Mouse (Mus musculus): ENCODE results near the gene Usp29. TPM values are rescaled to one million over a fixed set of nuclear protein-coding genes. Genes with fewer than 3 reads are reported as not detected.

Gene Usp29
- polyA plus RNA-seq, 1 experiment = 17.8 TPM

GRCm38 (mm10) chr7:6727351-6728121 is 2.8 kb upstream of the Usp29 start:
- TF ChIP-seq POLR2A (IDR thresholded peaks at IDR 0.05; ENCODE audit: borderline replicate concordance, insufficient read depth, low read length) (peak; percentile 21; the same call in 1 of the 2 replicates), CTCF (IDR thresholded peaks at IDR 0.05; ENCODE audit: borderline replicate concordance, insufficient read depth, low read depth, low read length) (peak; percentile 49; the same call in 1 of the 2 replicates)
- no peaks in the 10 kb centered on the region; the same call in 1 of the 2 replicates for H3K4me1 ChIP-seq (ENCODE audit: control insufficient read depth, insufficient read depth, low read length)
- H3K27ac ChIP-seq (ENCODE audit: insufficient read depth, low read length) = peak overlapping the region; percentile 82
- peak overlapping the region; percentile 71 for H3K4me3 ChIP-seq (replicated peaks; ENCODE audit: insufficient read depth, low read depth, low read length)
- no peaks in the 10 kb centered on the region for H3K27me3 ChIP-seq (ENCODE audit: control insufficient read depth, insufficient read depth, low read length)
- WGBS = 49% methylated on average over 19 of the region's 19 CpGs
- peak; percentile 87 to 94 for DNase-seq

- DNase-seq = peak; percentile 92 to 97
- TF ChIP-seq CTCF (IDR thresholded peaks at IDR 0.05; ENCODE audit: borderline replicate concordance, insufficient read depth, low read depth, low read length) = no peak
- no peak for TF ChIP-seq POLR2A (IDR thresholded peaks at IDR 0.05; ENCODE audit: borderline replicate concordance, insufficient read depth, low read length)
- no peaks in the 10 kb centered on the region for H3K4me1 ChIP-seq (ENCODE audit: control insufficient read depth, insufficient read depth, low read length)
- 46% methylated on average over 19 of the region's 19 CpGs for WGBS
- H3K4me3 ChIP-seq (replicated peaks; ENCODE audit: insufficient read depth, low read depth, low read length) = peak overlapping the region; percentile 71
- H3K27me3 ChIP-seq (ENCODE audit: control insufficient read depth, insufficient read depth, low read length) = no peaks in the 10 kb centered on the region
- H3K27ac ChIP-seq (ENCODE audit: insufficient read depth, low read length) = peak overlapping the region; percentile 82
Measured at GRCm38 (mm10) chr7:6728263-6728931, 2.0 kb upstream of the Usp29 start.

- Histone ChIP-seq H3K4me3 (replicated peaks; ENCODE audit: insufficient read depth, low read depth, low read length) (peak overlapping the region; percentile 89), H3K27ac (ENCODE audit: insufficient read depth, low read length) (peak overlapping the region; percentile 94), H3K27me3 (ENCODE audit: control insufficient read depth, insufficient read depth, low read length) (no peaks in the 10 kb centered on the region), H3K4me1 (ENCODE audit: control insufficient read depth, insufficient read depth, low read length) (no peaks in the 10 kb centered on the region)
- 44% methylated on average over 37 of the region's 37 CpGs for WGBS
- DNase-seq = peak; percentile 95 to 98
- TF ChIP-seq POLR2A (IDR thresholded peaks at IDR 0.05; ENCODE audit: borderline replicate concordance, insufficient read depth, low read length) (peak; percentile 69; the same call in 1 of the 2 replicates), CTCF (IDR thresholded peaks at IDR 0.05; ENCODE audit: borderline replicate concordance, insufficient read depth, low read depth, low read length) (no peak)
Measured at GRCm38 (mm10) chr7:6729061-6729817, 1.1 kb upstream of the Usp29 start.

GRCm38 (mm10) chr7:6730801-6731200 is 423 bp downstream of the Usp29 start:
- peak; percentile 45 to 58 for DNase-seq
- no peak for TF ChIP-seq CTCF (IDR thresholded peaks at IDR 0.05; ENCODE audit: borderline replicate concordance, insufficient read depth, low read depth, low read length)
- TF ChIP-seq POLR2A (IDR thresholded peaks at IDR 0.05; ENCODE audit: borderline replicate concordance, insufficient read depth, low read length) = no peak
- WGBS = 51% methylated on average over 15 of the region's 15 CpGs
- Histone ChIP-seq H3K27me3 (ENCODE audit: control insufficient read depth, insufficient read depth, low read length) (no peaks in the 10 kb centered on the region), H3K27ac (ENCODE audit: insufficient read depth, low read length) (peak overlapping the region; percentile 38; the same call in 1 of the 2 replicates), H3K4me3 (replicated peaks; ENCODE audit: insufficient read depth, low read depth, low read length) (peak overlapping the region; percentile 89), H3K4me1 (ENCODE audit: control insufficient read depth, insufficient read depth, low read length) (no peaks in the 10 kb centered on the region)

- DNase-seq = no peak
- no peak for TF ChIP-seq CTCF (IDR thresholded peaks at IDR 0.05; ENCODE audit: borderline replicate concordance, insufficient read depth, low read depth, low read length)
- no peak for TF ChIP-seq POLR2A (IDR thresholded peaks at IDR 0.05; ENCODE audit: borderline replicate concordance, insufficient read depth, low read length)
- H3K27me3 ChIP-seq (ENCODE audit: control insufficient read depth, insufficient read depth, low read length) = no peaks in the 10 kb centered on the region
- no peak overlapping the region for H3K27ac ChIP-seq (ENCODE audit: insufficient read depth, low read length)
- WGBS = 43% methylated on average over 3 of the region's 3 CpGs
- peak overlapping the region; percentile 43 for H3K4me3 ChIP-seq (replicated peaks; ENCODE audit: insufficient read depth, low read depth, low read length)
- no peaks in the 10 kb centered on the region for H3K4me1 ChIP-seq (ENCODE audit: control insufficient read depth, insufficient read depth, low read length)
Measured at GRCm38 (mm10) chr7:6731373-6731772, 995 bp downstream of the Usp29 start.

- DNase-seq = no peak
- Histone ChIP-seq H3K27ac (ENCODE audit: insufficient read depth, low read length) (no peak overlapping the region), H3K4me1 (ENCODE audit: control insufficient read depth, insufficient read depth, low read length) (no peaks in the 10 kb centered on the region), H3K27me3 (ENCODE audit: control insufficient read depth, insufficient read depth, low read length) (no peaks in the 10 kb centered on the region), H3K4me3 (replicated peaks; ENCODE audit: insufficient read depth, low read depth, low read length) (peak overlapping the region; percentile 26)
- WGBS = 32% methylated on average over 4 of the region's 4 CpGs
- TF ChIP-seq POLR2A (IDR thresholded peaks at IDR 0.05; ENCODE audit: borderline replicate concordance, insufficient read depth, low read length) (no peak), CTCF (IDR thresholded peaks at IDR 0.05; ENCODE audit: borderline replicate concordance, insufficient read depth, low read depth, low read length) (no peak)
Measured at GRCm38 (mm10) chr7:6731930-6732329, 1.6 kb downstream of the Usp29 start.

- WGBS = 88% methylated on average over 1 of the region's 1 CpGs
Measured at GRCm38 (mm10) chr7:6736060-6736459, 5.7 kb downstream of the Usp29 start.

More at GRCm38 (mm10) chr7:6736060-6736459, 5.7 kb downstream of the Usp29 start:
- TF ChIP-seq CTCF (IDR thresholded peaks at IDR 0.05; ENCODE audit: borderline replicate concordance, insufficient read depth, low read depth, low read length) (no peak), POLR2A (IDR thresholded peaks at IDR 0.05; ENCODE audit: borderline replicate concordance, insufficient read depth, low read length) (no peak)
- DNase-seq = no peak
- no peaks in the 10 kb centered on the region for H3K27me3 ChIP-seq (ENCODE audit: control insufficient read depth, insufficient read depth, low read length)
- H3K4me3 ChIP-seq (replicated peaks; ENCODE audit: insufficient read depth, low read depth, low read length) = no peak overlapping the region
- no peaks in the 10 kb centered on the region for H3K4me1 ChIP-seq (ENCODE audit: control insufficient read depth, insufficient read depth, low read length)
- no peak overlapping the region for H3K27ac ChIP-seq (ENCODE audit: insufficient read depth, low read length)

Measured in cerebellum, adult 2 months (tissue).